Mouse (Mus musculus): ENCODE results near the gene Hspb2. TPM values are rescaled to one million over a fixed set of nuclear protein-coding genes. Genes with fewer than 3 reads are reported as not detected.

Hspb2 gene
- polyA plus RNA-seq, 1 experiment from 2014 or later: not detected

Other genes with a start within 250 kb of the Hspb2 start
- gene Pts, start 223.6 kb downstream of the Hspb2 start, polyA plus RNA-seq (2015; fragmentation: Nextera tagmentation; extraction: Ambion mirVana): 97.0 and 102 TPM in 2 replicates
- gene Il18, start 197.5 kb downstream of the Hspb2 start, polyA plus RNA-seq (2015; fragmentation: Nextera tagmentation; extraction: Ambion mirVana): 16.4 and 17.3 TPM in 2 replicates
- gene Bco2, start 197.2 kb downstream of the Hspb2 start, polyA plus RNA-seq (2015; fragmentation: Nextera tagmentation; extraction: Ambion mirVana): 0.20 and 0.37 TPM in 2 replicates
- 0.18 TPM in 1 of 2 replicates, not detected in the other for gene Tex12, start 191.0 kb downstream of the Hspb2 start, polyA plus RNA-seq (2015; fragmentation: Nextera tagmentation; extraction: Ambion mirVana)
- 214 and 228 TPM in 2 replicates for gene Sdhd, start 148.5 kb downstream of the Hspb2 start, polyA plus RNA-seq (2015; fragmentation: Nextera tagmentation; extraction: Ambion mirVana)
- gene Timm8b, start 148.4 kb downstream of the Hspb2 start, polyA plus RNA-seq (2015; fragmentation: Nextera tagmentation; extraction: Ambion mirVana): 374 and 437 TPM in 2 replicates
- 5.0 and 6.0 TPM in 2 replicates for gene Pih1d2, start 135.0 kb downstream of the Hspb2 start, polyA plus RNA-seq (2015; fragmentation: Nextera tagmentation; extraction: Ambion mirVana)
- gene Nkapd1, start 134.9 kb downstream of the Hspb2 start, polyA plus RNA-seq (2015; fragmentation: Nextera tagmentation; extraction: Ambion mirVana): 22.4 and 26.1 TPM in 2 replicates
- gene Dlat, start 92.6 kb downstream of the Hspb2 start, polyA plus RNA-seq (2015; fragmentation: Nextera tagmentation; extraction: Ambion mirVana): 40.6 and 40.8 TPM in 2 replicates
- gene Dixdc1, start 12.8 kb downstream of the Hspb2 start, polyA plus RNA-seq (2015; fragmentation: Nextera tagmentation; extraction: Ambion mirVana): 20.2 and 21.4 TPM in 2 replicates
- gene 2310030G06Rik, start 5.8 kb downstream of the Hspb2 start, polyA plus RNA-seq (2015; fragmentation: Nextera tagmentation; extraction: Ambion mirVana): 1.0 and 1.2 TPM in 2 replicates
- 4.7 and 6.5 TPM in 2 replicates for gene Cryab, start 1.0 kb downstream of the Hspb2 start, polyA plus RNA-seq (2015; fragmentation: Nextera tagmentation; extraction: Ambion mirVana)
- 10.9 and 12.3 TPM in 2 replicates for gene Fdxacb1, start 15.9 kb upstream of the Hspb2 start, polyA plus RNA-seq (2015; fragmentation: Nextera tagmentation; extraction: Ambion mirVana)
- 33.5 and 38.4 TPM in 2 replicates for gene Alg9, start 22.7 kb upstream of the Hspb2 start, polyA plus RNA-seq (2015; fragmentation: Nextera tagmentation; extraction: Ambion mirVana)
- 44.2 and 47.1 TPM in 2 replicates for gene 1110032A03Rik, start 23.2 kb upstream of the Hspb2 start, polyA plus RNA-seq (2015; fragmentation: Nextera tagmentation; extraction: Ambion mirVana)
- gene Ppp2r1b, start 92.9 kb upstream of the Hspb2 start, polyA plus RNA-seq (2015; fragmentation: Nextera tagmentation; extraction: Ambion mirVana): 86.3 and 89.7 TPM in 2 replicates

Measured in forebrain, embryonic 13.5 days (tissue).